Mouse (Mus musculus): Measurements from ENCODE around the gene Pparg. TPM values are rescaled to one million over a fixed set of nuclear protein-coding genes. Genes with fewer than 3 reads are reported as not detected.

Gene Pparg
- total RNA-seq, 2 experiments from 2014 or later, result 1.6 to 1.8 TPM

DNA sequence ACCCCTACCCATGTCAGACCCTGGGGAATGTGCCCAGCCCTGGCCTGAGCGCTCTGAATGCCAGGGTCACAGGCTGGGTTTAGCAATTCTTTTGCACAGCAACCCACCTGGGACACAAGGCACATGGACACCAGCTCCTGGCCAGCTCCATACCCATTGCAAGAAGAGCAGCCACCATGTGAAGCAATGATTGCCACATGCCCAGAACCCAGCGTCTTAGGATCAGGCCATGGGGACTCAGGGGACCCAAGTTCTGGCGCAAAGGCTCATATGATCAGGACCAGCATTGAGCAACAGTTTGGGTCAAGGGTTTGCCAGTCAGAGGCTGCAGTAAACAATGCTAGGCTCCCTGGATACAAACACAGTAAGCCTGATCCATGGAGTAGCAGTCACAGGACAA lies 150.7 kb downstream of the Pparg start:
- no peak for DNase-seq

DNA sequence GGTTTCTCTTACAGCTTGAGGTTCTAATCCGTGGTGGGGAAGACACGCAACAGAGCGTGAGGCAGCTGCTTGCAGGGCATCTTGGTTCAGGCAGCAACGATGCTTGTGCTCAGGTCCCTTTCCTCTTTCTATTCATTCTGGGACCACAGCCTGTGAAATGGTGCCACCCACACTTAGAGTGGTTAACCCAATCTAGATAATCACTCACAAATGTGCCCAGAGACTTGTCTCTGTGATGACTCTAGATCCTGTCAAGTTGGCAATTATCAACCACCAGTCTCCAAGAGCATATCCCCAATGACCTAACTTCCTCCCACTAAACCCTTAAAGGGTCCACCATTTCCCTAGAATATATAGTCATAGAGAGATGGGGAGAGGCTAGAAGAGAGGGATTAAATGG lies 152.5 kb downstream of the Pparg start:
- DNase-seq, result no peak

- peak; percentile 41 to 44 for DNase-seq
Observed at GRCm38 (mm10) chr6:115517904-115518303, 157.2 kb downstream of the Pparg start.

GRCm38 (mm10) chr6:115518352-115518751 lies 157.6 kb downstream of the Pparg start:
- no peak for DNase-seq

DNA sequence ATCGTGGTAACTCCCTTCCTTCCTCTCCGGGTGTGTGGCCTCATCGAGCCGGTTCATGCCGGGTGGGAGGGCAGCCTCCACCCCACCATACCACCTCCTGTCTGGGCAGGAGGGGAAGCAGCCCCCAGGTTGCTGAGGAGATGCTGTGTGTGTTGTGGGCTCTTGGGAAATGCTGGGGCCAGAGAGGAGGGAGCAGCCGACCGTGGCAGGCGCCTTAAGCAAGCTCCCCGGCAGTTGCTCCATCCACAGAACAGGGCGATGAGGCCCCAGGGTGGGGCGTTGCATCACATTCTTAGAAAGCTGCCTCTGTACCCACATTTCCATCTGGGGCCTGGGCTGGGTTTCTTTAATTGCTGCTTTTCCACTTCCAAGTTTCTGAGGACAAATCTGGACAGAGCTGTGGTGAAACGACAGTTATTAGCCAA lies 158.5 kb downstream of the Pparg start:
- DNase-seq, result no peak

- no peak for DNase-seq
Observed at GRCm38 (mm10) chr6:115521923-115522322, 161.2 kb downstream of the Pparg start.

DNA sequence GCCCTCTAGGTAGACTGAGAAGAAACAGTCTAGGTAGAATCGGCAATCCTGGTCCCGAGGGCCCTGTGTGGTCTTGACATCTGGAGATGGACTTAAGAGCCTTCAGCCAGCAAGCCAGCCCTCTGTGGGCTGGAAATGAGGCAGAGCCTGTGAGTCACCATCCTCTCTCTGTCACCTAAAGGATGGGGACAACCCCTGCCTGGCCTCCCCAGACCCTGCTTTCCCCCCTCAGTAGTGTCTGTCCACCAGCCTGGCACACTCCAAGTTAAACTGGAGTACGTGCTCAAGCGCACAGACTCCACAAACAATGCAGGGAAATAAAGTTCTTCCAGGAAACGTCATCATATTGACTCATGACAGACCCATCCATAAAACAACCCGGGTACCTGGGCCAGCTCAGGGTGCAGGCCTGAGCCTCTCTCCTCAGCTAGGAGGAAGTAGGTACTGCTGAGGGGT lies 162.0 kb downstream of the Pparg start:
- no peak for DNase-seq

- DNase-seq, result peak; percentile 41 to 45
Observed at GRCm38 (mm10) chr6:115523201-115523600, 162.4 kb downstream of the Pparg start.

DNA sequence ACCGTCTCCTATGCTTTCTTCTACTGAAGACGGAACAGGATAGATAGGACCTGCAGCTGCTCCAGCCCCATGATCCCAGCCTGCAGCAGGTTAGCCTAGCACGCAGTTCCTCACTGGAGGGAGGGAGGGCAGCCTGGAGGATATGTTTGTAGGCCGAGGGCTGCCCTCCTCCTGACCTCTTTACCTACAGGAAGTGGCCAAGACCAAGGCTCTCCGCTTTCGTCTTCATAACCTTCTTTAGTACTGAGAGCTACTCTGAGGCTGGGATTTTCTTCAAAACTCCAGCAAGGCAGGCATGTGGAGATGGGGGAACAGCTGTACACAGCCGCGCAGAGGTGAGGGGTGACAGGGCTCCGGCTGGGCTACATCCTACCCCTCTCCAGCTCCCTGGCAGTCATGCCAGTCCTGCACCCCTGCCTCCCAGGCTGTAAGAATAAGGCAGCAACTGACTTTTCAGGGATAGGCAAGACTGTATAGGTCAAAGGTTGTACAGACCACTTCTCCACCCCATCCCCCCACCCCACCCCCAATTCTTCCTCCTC lies 163.8 kb downstream of the Pparg start:
- DNase-seq, result no peak

DNA sequence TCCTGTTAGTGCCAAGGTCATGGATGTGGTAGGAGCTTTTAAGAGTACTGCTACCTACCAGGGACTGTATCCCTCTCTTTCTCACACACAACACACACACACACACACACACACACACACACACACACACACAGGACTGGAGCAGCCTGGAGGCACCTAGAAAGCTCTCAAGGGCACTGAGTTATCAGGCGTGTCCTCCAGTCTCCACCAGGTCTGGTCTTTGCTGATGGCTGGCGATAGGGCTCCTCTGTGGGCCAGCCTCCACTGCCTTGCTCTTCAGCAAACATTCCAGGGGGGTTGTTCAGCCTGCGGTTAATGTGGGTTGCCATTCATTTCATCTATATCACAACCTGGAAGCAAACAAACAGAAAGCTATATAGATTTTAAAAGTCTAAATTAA lies 166.7 kb downstream of the Pparg start:
- no peak for DNase-seq

GRCm38 (mm10) chr6:115528372-115528771 lies 167.6 kb downstream of the Pparg start:
- DNase-seq, result no peak

GRCm38 (mm10) chr6:115534617-115535016 lies 173.9 kb downstream of the Pparg start:
- DNase-seq, result no peak

GRCm38 (mm10) chr6:115536169-115536568 lies 175.4 kb downstream of the Pparg start:
- no peak for DNase-seq

DNA sequence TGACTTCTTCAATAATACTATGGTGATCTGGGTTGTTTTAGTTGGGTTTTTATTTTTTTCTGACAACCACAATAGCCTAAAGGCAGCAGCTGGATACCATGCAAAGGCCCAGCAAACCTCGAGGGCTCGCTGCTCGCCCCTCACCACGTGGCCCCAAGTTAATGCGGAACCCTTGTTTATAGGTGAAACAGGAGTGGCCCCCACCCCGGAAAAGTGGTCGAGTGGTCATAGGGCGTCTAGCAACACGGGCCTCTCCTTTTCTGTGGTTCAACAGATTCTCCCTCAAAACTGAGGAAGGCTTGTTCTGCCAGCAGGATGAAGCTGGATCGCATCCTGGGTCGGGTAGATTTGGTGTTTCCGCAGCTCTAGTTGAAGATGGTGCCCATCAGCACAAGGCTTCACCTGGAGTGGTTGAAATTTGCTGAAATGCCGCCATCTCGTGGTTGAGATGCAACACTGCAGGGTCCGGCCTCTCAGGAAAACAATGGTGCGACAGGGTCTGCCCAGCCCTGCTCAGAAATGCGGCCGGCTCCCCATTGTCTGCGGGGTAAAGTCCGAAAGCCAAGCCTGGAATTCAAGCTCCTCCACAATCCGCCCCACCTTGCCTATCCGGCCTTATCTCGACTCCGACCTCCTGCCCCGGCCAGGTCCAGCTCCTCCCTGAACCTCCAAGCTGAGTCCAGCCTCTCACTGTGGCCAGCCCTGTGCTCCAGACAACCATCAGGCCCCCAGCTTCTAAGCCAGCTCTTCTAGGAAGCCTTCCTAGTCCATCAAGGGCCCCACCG lies 178.1 kb downstream of the Pparg start:
- DNase-seq, result peak; percentile 74 to 77

Other genes with a start within 250 kb of the Pparg start
- 100 to 1,000 TPM; 574 to 635 TPM for gene Syn2, start 226.0 kb upstream of the Pparg start, total RNA-seq (2021)
- gene Gm17482, start 133.6 kb upstream of the Pparg start, total RNA-seq (2021), result not detected
- gene Timp4, start 108.7 kb upstream of the Pparg start, total RNA-seq (2021), result 10 to 100 TPM; 23.3 to 25.9 TPM
- 10 to 100 TPM; 20.6 to 26.8 TPM for gene Tsen2, start 183.7 kb downstream of the Pparg start, total RNA-seq (2021)
- gene Mkrn2os, start 231.6 kb downstream of the Pparg start, total RNA-seq (2021), result not detected
- 10 to 100 TPM; 32.8 to 34.0 TPM for gene Mkrn2, start 241.0 kb downstream of the Pparg start, total RNA-seq (2021)